Mouse (Mus musculus): ENCODE data around the gene Tom1.

The Tom1 gene

GRCm38 (mm10) chr8:75088989-75089881, 55.7 kb downstream of the Tom1 start:
- peak; percentile 83 for DNase-seq (ENCODE audit: low read depth, low spot score)

- DNase-seq (ENCODE audit: low read depth, low spot score) = no peak
Measured at GRCm38 (mm10) chr8:75090781-75091365, 57.4 kb downstream of the Tom1 start.

GRCm38 (mm10) chr8:75093399-75094156, 60.1 kb downstream of the Tom1 start, which contains the start of gene Hmox1:
Hmox1 (plus strand) TSS chr8:75093621.
- peak; percentile 94 for DNase-seq (ENCODE audit: low read depth, low spot score)

GRCm38 (mm10) chr8:75102956-75103355, 69.5 kb downstream of the Tom1 start:
- no peak for DNase-seq (ENCODE audit: low read depth, low spot score)

- DNase-seq (ENCODE audit: low read depth, low spot score) = no peak
Measured at GRCm38 (mm10) chr8:75103376-75103878, 69.9 kb downstream of the Tom1 start.

GRCm38 (mm10) chr8:75108527-75109235, 75.2 kb downstream of the Tom1 start:
- peak; percentile 64 for DNase-seq (ENCODE audit: low read depth, low spot score)

GRCm38 (mm10) chr8:75109236-75109967, 75.9 kb downstream of the Tom1 start, which contains the start of gene Mcm5:
Mcm5 (plus strand) TSS chr8:75109569.
- DNase-seq (ENCODE audit: low read depth, low spot score) = peak; percentile 99

GRCm38 (mm10) chr8:75110093-75110492, 76.6 kb downstream of the Tom1 start:
- no peak for DNase-seq (ENCODE audit: low read depth, low spot score)

GRCm38 (mm10) chr8:75118505-75118904, 85.0 kb downstream of the Tom1 start:
- no peak for DNase-seq (ENCODE audit: low read depth, low spot score)

- no peak for DNase-seq (ENCODE audit: low read depth, low spot score)
Measured at GRCm38 (mm10) chr8:75119287-75119686, 85.8 kb downstream of the Tom1 start.

Measured in skeletal muscle tissue, adult 2 months (tissue).